Mouse (Mus musculus) gastrocnemius, postnatal 25 days (tissue): ENCODE results near the gene Cxcl12. TPM values are rescaled to one million over a fixed set of nuclear protein-coding genes. Genes with fewer than 3 reads are reported as not detected.

Source experiments
- DNase-seq: peaks from one replicate; pipeline ENCODE4 v3.0.0; 2022
- total RNA-seq, 2 experiments: library from RNA; stranded (reverse); gene quantifications; 1 replicate in 1 of 2; 2 replicates in 1 of 2; pipeline ENCODE4 v1.2.3; 2021

The Cxcl12 gene
- total RNA-seq, 2 experiments from 2014 or later, result 38.5 to 47.4 TPM

- DNase-seq, result no peak
These were observed 6.9 kb downstream of the Cxcl12 start for GRCm38 (mm10) chr6:117175113-117175793.

GRCm38 (mm10) chr6:117176406-117176805, 8.1 kb downstream of the Cxcl12 start:
- no peak for DNase-seq

- no peak for DNase-seq
These were observed 12.0 kb downstream of the Cxcl12 start for GRCm38 (mm10) chr6:117180303-117180702.

- DNase-seq, result no peak
These were observed 17.0 kb downstream of the Cxcl12 start for GRCm38 (mm10) chr6:117185381-117185780.

GRCm38 (mm10) chr6:117190453-117190852, 22.1 kb downstream of the Cxcl12 start:
- no peak for DNase-seq

DNA sequence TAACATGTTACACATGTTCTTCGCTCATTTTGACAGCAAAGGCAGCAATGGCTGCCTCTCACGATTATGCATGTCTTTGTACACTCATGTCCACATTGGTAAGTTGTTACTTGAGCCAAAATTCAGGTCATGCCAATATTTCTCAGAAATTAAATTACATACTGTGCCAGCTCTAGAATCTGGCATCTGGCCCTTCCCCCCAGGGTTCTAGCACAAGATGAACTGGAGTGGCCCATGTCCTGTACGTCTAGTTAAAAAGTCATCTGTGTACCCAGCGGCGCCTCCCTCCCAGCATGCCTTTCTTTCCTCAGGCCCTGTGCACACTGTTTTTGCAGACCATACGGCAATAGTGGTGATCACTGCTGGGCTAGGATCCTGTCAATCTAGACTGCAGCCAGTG, 23.4 kb downstream of the Cxcl12 start:
- no peak for DNase-seq

DNA sequence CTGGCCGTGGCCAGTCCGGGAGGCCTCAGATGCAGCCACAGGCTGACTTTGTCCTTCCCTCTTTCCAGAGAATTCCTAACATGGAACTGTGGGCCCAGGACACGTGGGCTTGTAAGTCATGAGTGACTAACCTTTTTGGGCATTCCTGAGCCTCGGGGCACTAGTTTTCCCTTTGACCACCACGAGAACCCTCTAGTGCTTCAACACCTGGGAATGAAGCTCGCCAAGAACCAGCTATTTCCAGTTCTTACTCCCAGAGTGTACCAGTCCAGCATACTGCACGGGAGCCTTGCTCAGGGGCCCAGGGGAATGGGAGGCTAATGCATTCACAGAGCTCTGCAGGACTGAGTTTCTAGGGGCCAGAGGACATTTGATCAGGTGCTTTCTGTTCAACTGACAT, 24.3 kb downstream of the Cxcl12 start:
- no peak for DNase-seq

DNA sequence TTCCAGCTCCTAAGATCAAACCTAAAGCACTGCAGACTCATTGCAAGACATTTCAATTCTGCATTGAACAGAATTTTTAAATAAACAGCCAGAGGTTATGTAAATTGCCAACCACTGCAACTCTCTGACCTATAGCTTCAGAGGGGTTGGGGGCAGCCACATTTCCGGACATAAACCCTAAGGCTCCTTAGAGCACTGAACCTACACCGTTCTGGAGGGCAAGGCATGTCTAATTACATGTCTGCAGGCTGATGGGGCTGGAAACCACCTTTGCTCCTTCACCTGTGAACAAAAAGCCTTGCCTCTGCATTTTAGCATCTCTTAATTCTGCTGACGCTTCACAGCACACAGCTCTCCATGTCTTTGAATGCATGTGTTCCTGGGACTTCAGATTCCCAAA, 26.9 kb downstream of the Cxcl12 start:
- DNase-seq, result no peak

GRCm38 (mm10) chr6:117198871-117199270, 30.5 kb downstream of the Cxcl12 start:
- no peak for DNase-seq

GRCm38 (mm10) chr6:117199718-117200117, 31.4 kb downstream of the Cxcl12 start:
- DNase-seq, result no peak

DNA sequence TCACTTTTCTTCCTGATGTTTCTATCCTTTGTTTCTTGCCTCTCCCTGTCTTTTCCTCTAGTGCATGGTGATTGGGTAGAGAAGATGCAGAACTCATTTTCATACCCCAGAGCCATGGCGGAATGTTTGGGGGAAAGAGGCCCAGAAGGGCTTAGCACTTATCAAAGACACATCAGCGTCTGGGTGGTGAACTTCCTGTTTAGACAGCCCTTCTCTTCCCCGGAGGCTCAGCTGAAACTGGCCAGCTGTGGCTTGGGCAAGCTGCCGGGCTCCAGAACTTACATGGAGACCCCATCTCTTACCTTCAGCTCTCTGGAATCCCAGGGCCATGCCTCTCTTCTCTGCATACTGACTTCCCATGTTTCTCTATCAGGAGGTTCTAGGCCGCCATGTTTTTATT, 32.6 kb downstream of the Cxcl12 start:
- DNase-seq, result no peak

DNA sequence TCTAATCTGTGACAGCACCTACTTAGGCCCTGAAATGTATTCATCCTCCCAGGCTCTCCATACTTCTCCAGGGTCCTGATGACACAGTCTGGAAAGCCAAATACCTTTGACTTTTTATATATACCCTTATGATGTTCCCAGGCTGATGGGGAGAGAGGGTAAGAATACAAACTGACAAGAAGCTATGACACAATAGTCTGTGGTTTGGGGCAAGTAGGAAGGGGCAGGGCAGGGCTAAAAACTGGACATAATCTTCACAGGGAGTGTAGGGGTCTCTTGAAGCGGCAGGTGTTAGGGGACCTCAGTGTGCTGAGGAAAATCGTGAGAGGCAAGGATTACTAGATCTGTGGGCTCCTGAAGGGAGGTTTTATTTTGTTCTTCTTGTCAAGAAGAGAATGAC, 33.1 kb downstream of the Cxcl12 start:
- no peak for DNase-seq

DNA sequence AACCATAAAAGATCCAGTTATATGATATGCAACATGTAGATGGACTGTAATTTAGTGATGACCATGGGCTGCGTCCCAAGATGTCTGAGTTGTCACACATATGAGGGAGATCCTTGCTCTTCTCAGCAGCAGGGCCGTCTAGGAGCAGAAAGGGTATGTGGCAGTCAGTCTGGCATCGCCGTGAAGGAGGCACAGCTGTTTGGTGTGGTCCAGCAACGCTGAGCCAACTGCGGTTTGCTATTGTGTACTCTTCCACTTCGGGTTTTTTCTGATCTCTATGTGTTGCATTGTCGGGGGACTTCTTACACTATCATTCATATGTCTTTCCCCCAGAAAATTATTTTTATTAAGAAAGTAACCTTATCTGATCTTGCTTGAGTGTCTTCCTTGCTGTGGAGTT, 33.5 kb downstream of the Cxcl12 start:
- DNase-seq, result no peak

DNA sequence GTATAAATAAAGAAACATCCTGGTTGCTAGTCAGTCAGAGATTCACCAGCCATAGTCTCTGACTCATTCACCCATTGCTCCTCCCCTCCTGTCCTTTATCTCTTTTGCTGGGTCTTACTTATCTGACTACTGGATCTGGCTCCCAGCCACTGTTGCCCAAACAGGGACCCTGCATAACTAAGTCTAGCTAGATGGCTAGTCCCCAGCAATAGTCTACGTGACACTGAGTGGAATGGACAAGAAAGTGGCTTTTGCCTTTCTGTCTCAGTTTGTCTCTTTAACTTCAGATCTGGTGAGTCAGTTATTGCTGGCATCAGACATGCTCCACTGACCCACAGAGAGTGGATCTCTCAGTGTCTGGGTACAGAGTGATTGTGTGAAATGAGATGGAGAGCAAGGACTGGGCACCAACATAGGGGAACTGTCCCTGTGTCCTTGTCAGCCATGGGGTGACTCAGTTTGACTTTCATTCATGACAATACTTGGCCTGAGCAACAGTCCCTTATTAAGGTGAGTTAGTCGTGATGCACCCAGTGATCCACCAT, 34.6 kb downstream of the Cxcl12 start:
- DNase-seq, result no peak

DNA sequence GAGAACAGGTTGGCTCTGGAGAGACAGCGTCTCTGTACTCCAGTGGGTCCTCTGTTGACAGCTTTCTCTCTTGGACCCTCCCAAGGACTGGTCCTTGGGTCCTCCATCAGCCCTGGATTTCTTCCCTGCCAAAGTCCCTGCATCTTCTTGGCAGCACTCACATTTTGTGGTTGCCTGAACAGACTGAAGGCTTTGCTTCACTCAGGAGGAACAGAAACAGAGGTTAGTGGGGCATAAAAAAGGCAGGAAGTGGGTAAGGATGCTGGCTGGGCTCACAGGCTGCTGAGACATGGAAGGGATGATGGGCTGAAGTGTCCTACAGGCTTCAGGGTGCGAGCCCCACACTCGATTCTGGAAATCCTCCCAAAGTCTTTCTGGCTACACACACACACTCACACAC, 35.8 kb downstream of the Cxcl12 start:
- DNase-seq, result peak; percentile 4

GRCm38 (mm10) chr6:117206834-117207233, 38.5 kb downstream of the Cxcl12 start:
- DNase-seq, result peak; percentile 0

GRCm38 (mm10) chr6:117207289-117207688, 39.0 kb downstream of the Cxcl12 start:
- peak; percentile 2 for DNase-seq

DNA sequence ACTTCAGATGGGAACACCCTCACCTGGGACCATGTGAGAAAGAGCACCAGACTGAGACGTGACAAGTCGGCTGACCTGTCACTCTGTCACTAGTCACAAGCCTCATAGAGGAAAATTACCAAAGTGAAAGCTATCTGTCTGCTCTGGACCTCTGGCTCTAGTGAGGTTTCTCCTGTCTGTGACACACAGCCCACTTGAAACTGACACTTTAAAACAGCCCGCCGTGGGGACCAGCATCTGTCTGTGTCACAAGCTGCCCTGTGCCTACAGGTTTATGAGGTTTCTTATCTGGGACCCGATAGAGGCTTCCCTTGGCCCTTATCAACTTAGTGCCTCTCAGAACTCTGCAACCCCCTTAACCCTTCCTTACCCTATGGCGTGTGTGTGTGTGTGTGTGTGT, 41.8 kb downstream of the Cxcl12 start:
- DNase-seq, result no peak

DNA sequence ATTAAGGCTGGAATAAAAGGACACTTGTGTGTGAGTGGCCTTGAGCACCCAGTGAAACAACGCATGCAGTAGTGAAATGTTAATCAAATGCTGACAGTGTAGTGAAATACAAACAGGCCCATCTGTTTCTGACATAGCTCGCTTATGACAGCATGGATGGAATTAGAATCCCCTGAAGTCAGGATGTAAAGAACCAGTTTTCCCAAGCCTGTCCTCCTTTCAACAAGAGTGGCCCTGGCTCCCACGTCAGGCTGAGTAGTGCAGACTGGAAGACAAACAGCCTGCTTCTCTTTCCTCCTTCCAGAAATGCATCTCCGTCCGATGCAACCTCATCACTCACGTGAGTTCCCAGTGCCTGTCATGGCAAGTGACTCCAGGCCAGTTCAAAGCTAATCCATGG, 42.2 kb downstream of the Cxcl12 start:
- no peak for DNase-seq

- peak; percentile 2 for DNase-seq
These were observed 46.2 kb downstream of the Cxcl12 start for GRCm38 (mm10) chr6:117214506-117214905.

- DNase-seq, result peak; percentile 2
These were observed 50.3 kb downstream of the Cxcl12 start for GRCm38 (mm10) chr6:117218442-117219299.

GRCm38 (mm10) chr6:117219300-117219680, 51.0 kb downstream of the Cxcl12 start:
- peak; percentile 1 for DNase-seq

- DNase-seq, result peak; percentile 2
These were observed 51.7 kb downstream of the Cxcl12 start for GRCm38 (mm10) chr6:117219911-117220481.
